Mouse (Mus musculus) mature B cell (primary cell): ENCODE data around the gene Mapk1.

Experiments used
- in situ Hi-C: fragments of 300-500 bp; cut with MboI; formaldehyde crosslinking; loops from 2 replicates; pipeline ENCODE4 v1.14.3; 2019

The Mapk1 gene

GRCm38 (mm10) chr16:17015853-17016230 lies 32.7 kb downstream of the Mapk1 start:
- in situ Hi-C loops = no loop called here

- in situ Hi-C loops = no loop called here
These were observed 34.9 kb downstream of the Mapk1 start for GRCm38 (mm10) chr16:17018071-17018470.

- in situ Hi-C loops = no loop called here
These were observed 41.4 kb downstream of the Mapk1 start for GRCm38 (mm10) chr16:17024469-17025148.

- in situ Hi-C loops = no loop called here
These were observed 47.0 kb downstream of the Mapk1 start for GRCm38 (mm10) chr16:17029971-17030695.

GRCm38 (mm10) chr16:17033754-17034153 lies 50.6 kb downstream of the Mapk1 start:
- in situ Hi-C loops = no loop called here

GRCm38 (mm10) chr16:17040716-17041115 lies 57.5 kb downstream of the Mapk1 start:
- in situ Hi-C loops = no loop called here

- in situ Hi-C loops = no loop called here
These were observed 58.2 kb downstream of the Mapk1 start for GRCm38 (mm10) chr16:17041417-17041816.

- in situ Hi-C loops = no loop called here
These were observed 61.1 kb downstream of the Mapk1 start for GRCm38 (mm10) chr16:17044320-17044719.

GRCm38 (mm10) chr16:17045287-17045686 lies 62.1 kb downstream of the Mapk1 start:
- in situ Hi-C loops = no loop called here

GRCm38 (mm10) chr16:17049886-17050285 lies 66.7 kb downstream of the Mapk1 start:
- in situ Hi-C loops = no loop called here

- in situ Hi-C loops = no loop called here
These were observed 68.9 kb downstream of the Mapk1 start for GRCm38 (mm10) chr16:17052087-17052486.

GRCm38 (mm10) chr16:17053903-17054302 lies 70.7 kb downstream of the Mapk1 start:
- in situ Hi-C loops = no loop called here

- in situ Hi-C loops = no loop called here
These were observed 72.4 kb downstream of the Mapk1 start for GRCm38 (mm10) chr16:17055584-17055983.

- in situ Hi-C loops = no loop called here
These were observed 79.2 kb downstream of the Mapk1 start for GRCm38 (mm10) chr16:17062338-17062737.

- in situ Hi-C loops = no loop called here
These were observed 84.4 kb downstream of the Mapk1 start for GRCm38 (mm10) chr16:17067552-17067951.

- in situ Hi-C loops = no loop called here
These were observed 86.6 kb downstream of the Mapk1 start, which contains the start of gene Ypel1 for GRCm38 (mm10) chr16:17069511-17070443. TSS of gene Ypel1 (plus strand) at chr16:17069696.

- in situ Hi-C loops = no loop called here
These were observed 87.5 kb downstream of the Mapk1 start for GRCm38 (mm10) chr16:17070716-17071115.

GRCm38 (mm10) chr16:17073000-17073399 lies 89.8 kb downstream of the Mapk1 start:
- in situ Hi-C loops = no loop called here

- in situ Hi-C loops = no loop called here
These were observed 93.1 kb downstream of the Mapk1 start for GRCm38 (mm10) chr16:17076301-17076700.

- in situ Hi-C loops = no loop called here
These were observed 93.7 kb downstream of the Mapk1 start for GRCm38 (mm10) chr16:17076869-17077268.

GRCm38 (mm10) chr16:17078101-17078500 lies 94.9 kb downstream of the Mapk1 start:
- in situ Hi-C loops = no loop called here

- in situ Hi-C loops = no loop called here
These were observed 99.1 kb downstream of the Mapk1 start for GRCm38 (mm10) chr16:17082121-17082792.
